Mouse (Mus musculus): ENCODE results near the gene Tbc1d9. TPM values are rescaled to one million over a fixed set of nuclear protein-coding genes. Genes with fewer than 3 reads are reported as not detected.

The Tbc1d9 gene
- total RNA-seq, 1 experiment from 2014 or later, result 6.6 TPM

- DNase-seq, result peak; percentile 63
Measured at GRCm38 (mm10) chr8:83178228-83178742, 13.1 kb downstream of the Tbc1d9 start.

- DNase-seq, result no peak
Measured at GRCm38 (mm10) chr8:83181851-83182482, 16.8 kb downstream of the Tbc1d9 start.

DNA sequence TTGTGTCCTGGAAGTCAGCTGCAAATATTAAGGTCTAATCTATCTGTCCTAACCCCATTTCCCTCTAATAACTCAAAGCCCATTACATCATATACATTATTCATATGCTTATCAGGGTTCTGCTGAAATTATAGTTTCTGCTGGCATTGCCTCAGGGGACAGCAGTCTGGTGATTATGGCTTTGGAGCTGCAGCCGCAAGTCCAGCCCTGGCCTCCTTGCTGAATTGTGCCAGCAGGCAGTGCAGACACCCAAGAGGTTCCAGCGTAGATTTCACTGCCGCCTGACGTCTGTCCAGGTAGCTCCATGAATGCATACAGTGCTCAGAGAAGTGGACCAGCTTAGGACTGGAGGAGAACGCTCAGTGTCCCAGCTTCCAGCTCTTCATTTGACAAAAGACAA is 17.6 kb downstream of the Tbc1d9 start:
- DNase-seq, result no peak

DNA sequence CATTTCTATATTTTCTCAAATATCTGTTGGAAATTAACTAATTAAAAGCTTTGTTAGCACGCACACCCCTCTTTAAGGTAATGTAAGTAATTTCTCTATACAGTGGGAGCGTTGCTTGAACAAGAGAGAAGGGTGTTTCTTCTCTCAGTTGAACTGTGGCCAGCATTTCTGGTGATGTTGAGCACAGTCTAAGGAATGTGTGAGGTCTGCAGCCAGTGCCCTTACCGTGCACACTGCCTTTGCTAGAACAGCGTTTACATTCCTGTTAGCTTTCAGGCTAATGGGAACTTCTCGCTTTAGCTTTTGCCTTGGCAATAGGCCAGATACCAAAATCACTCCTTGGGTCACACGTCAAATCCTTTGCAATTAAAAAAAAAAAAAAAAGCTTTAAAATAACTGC is 21.2 kb downstream of the Tbc1d9 start:
- DNase-seq, result no peak

DNA sequence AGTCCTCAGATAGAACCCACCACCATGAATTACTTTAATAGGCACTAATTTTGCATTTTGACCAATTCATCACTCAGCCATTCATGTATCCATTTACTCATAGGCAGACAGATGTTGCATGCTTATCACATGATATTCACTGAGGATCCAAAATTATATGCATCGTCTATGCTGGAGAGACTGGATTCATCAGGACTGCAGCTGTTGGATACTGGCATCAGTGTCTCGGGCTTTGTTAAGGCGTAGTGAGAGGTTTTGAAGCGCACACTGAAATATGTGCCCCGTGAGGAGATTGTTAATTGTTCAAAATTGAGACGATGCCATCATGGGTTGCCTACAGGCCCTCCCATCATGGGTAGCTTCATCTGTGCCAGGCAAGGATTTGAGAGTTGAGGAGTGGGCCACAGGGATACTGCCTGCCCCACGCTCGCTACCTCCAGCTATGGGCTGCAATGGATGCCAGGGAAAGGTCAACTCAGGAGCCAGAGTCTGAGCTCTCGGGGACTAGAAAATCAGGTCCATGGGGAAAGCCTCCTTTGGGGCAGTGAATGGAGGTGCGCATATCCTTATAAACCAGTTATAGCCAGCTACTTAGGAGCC is 22.3 kb downstream of the Tbc1d9 start:
- DNase-seq, result no peak

- DNase-seq, result no peak
Measured at GRCm38 (mm10) chr8:83189538-83190095, 24.5 kb downstream of the Tbc1d9 start.

- no peak for DNase-seq
Measured at GRCm38 (mm10) chr8:83196088-83196487, 30.9 kb downstream of the Tbc1d9 start.

- DNase-seq, result peak; percentile 30
Measured at GRCm38 (mm10) chr8:83199715-83200114, 34.6 kb downstream of the Tbc1d9 start.

DNA sequence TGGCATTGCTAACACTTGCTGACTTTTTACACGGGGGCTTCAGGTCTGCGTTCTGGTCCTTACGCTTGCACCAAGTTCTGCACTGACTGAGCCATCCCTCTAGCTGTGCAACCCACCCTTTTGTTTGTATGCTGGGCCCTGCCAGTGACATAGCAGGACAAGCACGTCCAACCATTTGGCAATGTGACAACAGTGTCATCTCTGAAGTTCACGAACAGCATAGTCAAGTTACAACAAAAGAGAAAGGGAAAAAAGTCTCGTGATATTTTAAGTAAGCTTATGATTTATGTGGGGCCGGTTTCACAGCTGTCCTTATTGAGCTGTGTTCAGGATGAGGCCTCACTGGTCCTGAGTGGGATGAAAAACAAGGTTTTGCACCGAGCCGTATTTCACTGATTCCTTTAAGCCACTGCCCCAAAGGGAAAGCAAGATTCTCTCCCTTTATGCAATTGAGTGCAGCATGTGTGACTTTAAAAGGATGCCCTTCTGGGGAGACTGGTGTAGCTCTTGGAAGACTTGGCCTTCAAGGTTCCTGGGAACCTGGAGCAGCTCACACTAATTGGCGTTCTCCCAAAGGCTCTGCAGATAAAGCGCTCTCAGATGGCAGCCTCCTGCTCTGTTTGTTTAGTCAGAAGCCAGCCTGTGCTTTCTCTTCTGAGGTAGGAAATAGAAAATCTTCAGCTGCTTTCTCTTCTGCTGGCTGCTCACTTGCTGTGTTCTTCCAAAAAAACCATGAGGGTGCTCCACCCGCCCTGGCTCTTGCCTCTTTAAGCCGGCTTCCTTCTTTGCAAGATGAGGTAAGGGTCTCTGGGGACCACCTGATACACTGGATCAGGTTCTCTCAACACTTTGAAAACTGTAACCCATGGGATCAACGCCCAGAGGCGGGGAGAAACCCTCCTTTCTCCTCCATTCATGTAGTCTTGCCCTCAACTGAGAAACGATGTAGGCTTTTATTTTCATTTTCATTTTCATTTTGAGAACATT is 35.3 kb downstream of the Tbc1d9 start:
- DNase-seq, result peak; percentile 67

- DNase-seq, result no peak
Measured at GRCm38 (mm10) chr8:83202946-83203345, 37.8 kb downstream of the Tbc1d9 start.

GRCm38 (mm10) chr8:83205907-83206306 is 40.8 kb downstream of the Tbc1d9 start:
- no peak for DNase-seq

- no peak for DNase-seq
Measured at GRCm38 (mm10) chr8:83209581-83209980, 44.4 kb downstream of the Tbc1d9 start.

GRCm38 (mm10) chr8:83210676-83211075 is 45.5 kb downstream of the Tbc1d9 start:
- no peak for DNase-seq

GRCm38 (mm10) chr8:83215065-83215464 is 49.9 kb downstream of the Tbc1d9 start:
- peak; percentile 12 for DNase-seq

DNA sequence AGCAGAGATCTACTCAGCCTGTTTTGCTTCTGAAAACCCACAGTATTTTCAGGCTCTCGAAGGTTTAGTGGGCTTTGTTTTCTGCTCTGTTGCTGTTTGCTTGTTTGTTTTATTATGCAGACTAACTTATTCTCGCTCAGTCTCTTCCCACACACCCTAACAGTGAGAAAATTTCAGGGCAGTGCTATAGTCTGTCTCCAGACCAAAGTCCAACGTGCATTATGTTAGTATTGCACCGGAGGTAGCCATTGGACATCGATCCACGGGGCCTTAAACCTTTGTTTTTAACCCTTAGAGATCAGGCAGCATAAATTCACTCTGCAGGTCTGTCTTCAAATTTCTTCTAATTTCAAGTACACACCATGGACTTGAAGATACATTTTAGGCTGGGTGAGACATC is 51.4 kb downstream of the Tbc1d9 start:
- DNase-seq, result no peak

- no peak for DNase-seq
Measured at GRCm38 (mm10) chr8:83217196-83217595, 52.0 kb downstream of the Tbc1d9 start.

DNA sequence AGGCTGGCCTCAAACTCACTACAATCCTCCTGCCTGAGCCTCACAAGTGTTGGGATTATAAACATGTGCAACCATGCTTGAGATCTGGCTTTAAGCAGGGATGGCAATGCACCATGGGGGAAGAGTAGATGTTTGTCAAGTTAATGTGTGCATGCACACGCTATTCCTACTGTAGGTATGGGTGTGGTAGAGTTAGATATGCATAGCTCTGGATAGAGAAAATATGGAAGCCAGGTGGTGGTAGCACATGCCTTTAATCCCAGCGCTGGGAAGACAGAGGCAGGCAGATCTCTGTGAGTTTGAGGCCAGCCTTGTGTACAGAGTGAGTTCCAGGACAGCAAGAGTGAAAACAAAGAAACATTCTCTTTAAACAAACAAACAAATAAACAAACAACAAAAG is 52.7 kb downstream of the Tbc1d9 start:
- DNase-seq, result no peak

DNA sequence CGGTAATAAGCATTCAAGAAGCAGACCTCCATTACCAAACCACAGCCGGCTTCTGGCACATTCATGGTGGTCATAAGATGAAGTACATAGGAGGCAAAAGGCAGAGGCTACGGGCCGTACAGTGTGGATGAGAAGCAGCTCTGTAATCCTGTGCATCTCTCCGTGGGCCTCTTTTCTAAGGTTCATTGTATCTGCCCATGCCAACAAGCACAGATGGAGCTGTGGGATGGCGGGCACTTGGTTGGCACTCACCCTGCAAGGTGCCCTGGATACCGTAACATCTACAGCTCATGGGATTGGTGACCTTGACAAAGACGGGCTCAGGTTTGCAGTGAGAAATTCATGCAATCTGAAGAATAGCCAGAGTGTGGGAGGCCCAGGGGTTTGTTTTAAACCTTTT is 54.2 kb downstream of the Tbc1d9 start:
- no peak for DNase-seq

DNA sequence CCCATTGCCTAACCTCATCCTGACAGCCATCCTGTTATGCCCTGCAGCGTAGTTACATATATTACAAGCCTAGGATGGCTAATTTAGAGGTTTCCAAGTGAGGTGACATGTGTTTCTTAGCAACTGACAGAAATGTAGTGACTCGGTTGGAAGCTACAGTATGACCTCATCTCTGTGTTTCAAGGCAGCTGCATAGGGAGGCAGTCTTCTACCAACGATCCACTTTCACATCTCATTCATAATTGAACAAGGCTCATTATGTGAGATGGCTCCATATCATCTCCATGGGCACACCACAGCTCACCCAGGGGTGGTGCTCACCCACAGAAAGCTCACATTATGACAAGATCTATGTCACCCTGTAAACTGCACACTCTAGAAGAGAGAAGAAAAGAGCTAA is 55.6 kb downstream of the Tbc1d9 start:
- no peak for DNase-seq

- no peak for DNase-seq
Measured at GRCm38 (mm10) chr8:83224754-83225416, 59.7 kb downstream of the Tbc1d9 start.

- DNase-seq, result no peak
Measured at GRCm38 (mm10) chr8:83225598-83225997, 60.4 kb downstream of the Tbc1d9 start.

DNA sequence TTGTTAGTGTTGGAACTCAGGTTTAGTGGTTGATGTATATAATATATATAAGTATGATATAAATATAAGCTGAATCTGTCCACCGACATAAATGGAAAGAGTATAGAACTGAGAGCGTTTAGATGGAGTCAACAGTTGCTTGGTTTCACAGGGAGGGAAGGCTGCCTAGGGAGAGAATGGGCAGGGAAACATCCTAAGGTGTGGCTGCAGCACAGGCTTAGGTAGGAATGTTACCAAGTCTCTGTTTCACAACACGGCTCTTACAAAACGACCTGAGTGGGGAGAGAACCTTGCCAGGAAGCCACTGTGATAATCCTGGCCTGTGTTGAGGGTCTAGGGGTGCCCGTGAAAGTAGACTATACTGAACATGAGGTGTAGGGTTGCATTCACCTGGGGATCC is 62.2 kb downstream of the Tbc1d9 start:
- no peak for DNase-seq
